Mouse (Mus musculus) adrenal gland, adult 18-20 months (tissue): ENCODE results near the gene Map4k4. TPM values are rescaled to one million over a fixed set of nuclear protein-coding genes. Genes with fewer than 3 reads are reported as not detected.

ENCODE experiments used
- DNase-seq, 2 experiments: peaks; one replicate each; pipeline ENCODE4 v3.0.0; 2021 to 2022; ENCODE audit warnings: low spot score in 2 of 2
- total RNA-seq, 2 experiments: library from RNA; stranded (reverse); gene quantifications; 1 replicate in 1 of 2; 2 replicates in 1 of 2; pipeline ENCODE4 v1.2.3; 2021

Map4k4 gene
- total RNA-seq, 2 experiments from 2014 or later, result 90.2 to 98.0 TPM

DNA sequence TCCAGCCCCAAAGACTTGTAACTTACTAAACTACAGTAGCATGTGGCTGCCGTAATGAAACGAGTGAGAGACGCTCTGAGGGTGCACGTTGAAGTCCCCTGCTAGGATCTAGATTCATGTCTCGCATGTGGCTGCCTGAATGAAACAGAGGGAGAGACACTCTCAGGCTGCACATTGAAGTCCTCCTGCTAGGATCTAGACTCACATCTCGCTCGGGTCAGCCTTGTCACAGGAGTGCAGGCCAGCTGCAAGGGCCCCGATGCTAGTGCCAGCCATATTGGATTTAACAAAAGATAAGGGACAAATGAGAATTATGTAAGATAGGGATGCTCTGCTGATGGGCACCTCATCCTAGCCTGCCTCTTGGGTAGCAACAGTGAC, 130.3 kb downstream of the Map4k4 start:
- no peak for DNase-seq

DNA sequence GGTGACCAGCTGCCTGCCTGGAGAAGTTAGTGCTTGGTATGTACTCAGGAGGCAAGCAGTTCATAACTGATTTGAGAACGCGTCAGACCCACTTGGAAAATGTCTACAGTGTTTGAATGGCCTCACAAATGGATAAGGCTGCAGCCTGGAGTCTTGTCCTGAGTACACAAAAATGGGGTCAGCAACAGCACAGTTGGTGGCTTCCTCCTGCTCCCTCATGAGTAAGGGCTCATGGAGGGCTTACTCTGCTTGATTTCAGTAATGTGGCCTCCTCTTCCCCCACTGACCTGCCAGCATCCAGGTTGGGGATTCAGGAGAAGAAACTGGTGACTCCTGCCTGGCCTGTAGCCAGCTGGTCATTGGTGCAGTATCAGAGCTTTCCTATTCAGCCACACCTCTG, 130.9 kb downstream of the Map4k4 start:
- no peak for DNase-seq

- no peak for DNase-seq
Observed at GRCm38 (mm10) chr1:40033315-40033714, 132.6 kb downstream of the Map4k4 start.

- DNase-seq, result no peak
Observed at GRCm38 (mm10) chr1:40033743-40034420, 133.2 kb downstream of the Map4k4 start.

GRCm38 (mm10) chr1:40037831-40038230, 137.1 kb downstream of the Map4k4 start:
- DNase-seq, result no peak

DNA sequence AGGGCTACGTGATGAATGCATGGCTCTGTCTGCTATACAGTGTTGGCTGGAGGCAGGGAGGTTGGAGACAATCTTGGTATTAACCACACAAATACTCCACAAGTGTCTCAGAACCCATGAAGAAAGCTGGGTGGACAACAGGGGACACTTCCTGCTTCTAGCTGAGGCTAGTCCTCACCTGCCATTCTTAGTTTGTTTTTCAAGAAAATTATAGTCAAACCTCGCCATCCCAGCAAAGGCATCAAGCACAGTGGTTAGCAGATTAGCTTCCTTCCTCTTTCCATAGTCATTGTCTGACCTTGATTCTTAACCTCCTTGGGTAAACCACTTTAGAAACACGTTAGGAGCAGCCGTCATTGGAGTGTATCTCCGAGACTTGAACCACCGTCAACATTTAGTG, 145.0 kb downstream of the Map4k4 start:
- no peak for DNase-seq

DNA sequence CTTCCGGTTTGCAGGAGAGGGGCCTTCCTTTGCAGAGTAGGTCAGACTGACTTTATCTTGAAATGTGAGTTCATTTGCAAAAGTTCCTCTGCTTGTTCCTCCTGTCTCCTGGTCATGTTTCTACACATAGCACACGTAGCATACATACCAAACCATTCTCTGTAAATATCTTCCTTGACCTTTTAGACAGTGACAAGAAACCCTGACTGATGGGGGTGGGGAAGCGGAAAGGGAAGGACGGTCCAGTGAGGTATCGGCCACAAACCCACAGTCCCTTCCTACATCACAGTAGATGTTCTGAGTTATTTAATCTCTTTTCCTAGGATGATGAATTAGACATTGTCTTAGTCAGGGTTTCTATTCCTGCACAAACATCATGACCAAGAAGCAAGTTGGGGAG, 145.9 kb downstream of the Map4k4 start:
- DNase-seq, result no peak

DNA sequence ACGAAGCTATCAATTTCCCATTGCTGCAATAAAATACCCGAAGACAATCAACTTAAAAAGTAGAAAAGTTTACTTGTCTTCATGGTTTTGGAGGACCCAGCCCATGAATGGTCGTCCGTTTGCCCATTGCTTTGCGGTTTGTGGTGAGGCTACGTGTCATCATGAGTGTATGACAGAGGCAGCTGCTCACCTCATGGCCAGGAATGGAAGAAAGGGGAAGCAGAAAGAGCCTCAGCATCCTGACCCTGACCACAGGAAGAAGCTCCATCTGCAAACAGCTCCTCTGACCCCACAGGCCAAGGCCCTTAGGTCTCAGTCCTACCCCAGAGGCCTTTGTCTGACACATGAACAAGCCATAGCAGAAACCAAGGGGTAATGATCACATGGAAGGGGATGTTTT, 150.4 kb downstream of the Map4k4 start:
- DNase-seq, result no peak

DNA sequence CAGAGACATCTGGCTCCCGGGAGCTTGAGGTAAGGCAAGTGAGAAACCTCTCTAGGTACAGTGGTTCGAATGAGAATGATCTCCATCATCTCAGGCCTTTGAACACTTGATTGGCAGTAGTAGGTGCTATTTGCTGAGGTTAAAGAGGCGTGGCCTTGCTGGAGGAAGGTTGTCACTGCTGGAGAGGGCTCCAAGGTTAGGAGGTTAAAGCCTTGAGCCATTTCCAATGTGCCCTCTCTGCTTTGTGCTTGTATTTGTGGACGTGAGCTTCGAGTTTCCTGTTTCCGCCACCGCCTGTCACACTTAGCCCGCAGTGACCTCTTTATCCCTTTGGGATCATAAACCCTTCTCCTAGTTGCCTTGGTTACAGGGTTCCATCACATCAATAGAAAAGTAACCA, 151.4 kb downstream of the Map4k4 start:
- DNase-seq, result no peak

GRCm38 (mm10) chr1:40053071-40053470, 152.4 kb downstream of the Map4k4 start:
- DNase-seq, result no peak

DNA sequence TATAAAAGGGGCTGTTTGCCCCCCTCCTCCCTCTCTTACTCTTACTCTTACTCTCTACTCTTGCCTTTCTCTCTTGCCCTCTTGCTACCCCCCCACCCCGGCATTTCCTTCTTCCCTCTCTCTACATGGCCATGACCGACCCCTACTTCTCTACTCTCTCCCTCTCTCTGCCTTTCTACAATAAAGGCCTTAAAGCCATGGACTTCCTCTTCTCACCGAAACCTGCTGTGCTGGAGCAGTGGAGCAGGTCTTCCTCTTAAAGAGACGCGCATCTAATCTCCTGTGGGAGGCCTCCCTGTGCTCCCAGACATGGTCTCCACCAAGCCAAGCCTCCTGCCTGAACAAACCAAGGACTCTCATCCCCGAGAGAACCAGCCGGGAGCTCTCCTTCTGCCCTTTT, 154.3 kb downstream of the Map4k4 start:
- no peak for DNase-seq

- DNase-seq, result no peak
Observed at GRCm38 (mm10) chr1:40055963-40056362, 155.2 kb downstream of the Map4k4 start.

GRCm38 (mm10) chr1:40057351-40057750, 156.6 kb downstream of the Map4k4 start:
- no peak for DNase-seq

GRCm38 (mm10) chr1:40058013-40058412, 157.3 kb downstream of the Map4k4 start:
- DNase-seq, result no peak

DNA sequence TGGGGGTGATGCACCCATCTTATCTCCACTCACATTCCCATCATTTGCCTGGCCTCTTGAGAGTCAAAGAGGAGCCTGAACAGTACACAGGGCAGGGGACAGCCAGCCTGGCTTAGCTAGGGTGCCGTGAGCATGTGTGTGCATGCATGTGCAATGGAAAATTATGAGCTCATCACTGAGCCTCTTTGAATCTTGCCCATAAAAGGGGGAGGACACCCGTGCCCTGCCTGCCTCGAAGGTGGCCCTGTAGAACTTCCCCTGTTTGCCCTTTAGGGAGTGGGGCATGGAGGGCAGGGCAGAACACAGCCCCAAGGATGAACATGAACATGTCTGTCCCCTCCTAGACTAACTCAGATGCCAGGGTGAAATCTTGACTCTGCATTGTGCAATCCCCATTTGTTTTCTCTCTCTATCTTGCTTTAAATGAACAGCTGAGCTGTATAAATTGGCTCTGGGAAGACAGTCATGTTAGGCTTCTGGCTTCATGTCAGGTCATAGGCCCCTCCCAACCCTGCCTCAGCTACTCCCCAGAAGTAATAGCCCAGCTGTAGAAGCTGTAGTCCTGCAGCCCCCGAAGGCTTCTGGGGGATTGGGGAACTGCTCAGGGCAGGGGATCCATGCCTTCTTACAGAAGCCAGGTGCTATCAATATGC, 158.5 kb downstream of the Map4k4 start:
- DNase-seq, result no peak

GRCm38 (mm10) chr1:40061359-40061758, 160.6 kb downstream of the Map4k4 start:
- no peak for DNase-seq

DNA sequence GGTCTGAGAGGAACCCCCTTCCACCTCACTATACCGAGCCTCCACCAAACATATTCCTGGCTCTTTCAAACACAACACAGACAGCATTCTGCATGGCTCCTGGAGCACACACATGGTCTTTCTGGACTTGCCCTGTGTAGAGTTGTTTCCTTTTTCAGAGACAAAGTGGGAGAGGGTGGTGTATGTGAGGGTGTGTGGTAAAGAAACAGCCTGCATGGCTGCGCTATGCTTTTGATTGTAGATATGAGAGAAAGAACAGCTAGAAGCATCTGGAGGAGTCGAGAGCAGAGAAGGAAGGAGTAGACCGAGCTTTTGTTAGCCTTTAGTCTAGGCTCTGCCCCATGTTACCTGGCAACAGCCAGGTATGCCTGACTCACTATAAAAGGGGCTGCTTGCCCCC, 162.7 kb downstream of the Map4k4 start:
- DNase-seq, result no peak

DNA sequence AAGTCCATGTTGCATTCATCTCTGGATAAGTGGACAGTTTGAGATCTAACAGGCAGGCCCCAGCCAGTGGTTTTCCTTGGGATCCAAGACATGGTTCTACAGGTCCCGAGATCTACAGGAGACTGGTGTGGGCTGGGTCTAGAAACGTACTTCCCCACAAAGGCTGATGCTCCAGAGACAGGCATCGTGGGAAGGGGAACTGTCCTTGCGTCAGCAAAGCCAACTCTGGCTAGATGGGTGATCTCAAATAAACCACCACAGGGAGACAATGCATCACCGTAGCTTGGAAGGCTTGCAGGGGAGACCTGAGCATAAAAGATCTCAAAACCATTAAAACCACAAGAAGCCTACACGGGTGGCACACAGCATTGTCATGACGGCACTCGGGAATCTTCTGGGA, 163.8 kb downstream of the Map4k4 start:
- no peak for DNase-seq

- no peak for DNase-seq
Observed at GRCm38 (mm10) chr1:40072558-40072957, 171.8 kb downstream of the Map4k4 start.

- no peak for DNase-seq
Observed at GRCm38 (mm10) chr1:40073779-40074178, 173.1 kb downstream of the Map4k4 start, which contains the start of gene Il1r2. Il1r2 (plus strand) TSS chr1:40074079.
